Mouse (Mus musculus) brain, embryonic 14.5 days (tissue): Measurements from ENCODE around the gene Srgap2. TPM values are rescaled to one million over a fixed set of nuclear protein-coding genes. Genes with fewer than 3 reads are reported as not detected.

ENCODE experiments used
- DNase-seq: peaks from one replicate; pipeline ENCODE4 v3.0.0-alpha.2; 2011; ENCODE audit warnings: low read depth
- CTCF ChIP-seq: fragments of 200-500 bp; IDR thresholded peaks from 2 replicates; pipeline ENCODE4 v1.5.1; 2012; ENCODE audit warnings: inconsistent platforms, mild to moderate bottlenecking, moderate library complexity, borderline replicate concordance; ENCODE audit not compliant: insufficient read depth, insufficient read length; ENCODE audit errors: extremely low read depth
- POLR2A ChIP-seq: fragments of 200-500 bp; IDR thresholded peaks from 2 replicates; pipeline ENCODE4 v1.6.1; 2012; ENCODE audit warnings: mild to moderate bottlenecking, inconsistent platforms, borderline replicate concordance; ENCODE audit not compliant: poor library complexity, insufficient read depth, insufficient read length, severe bottlenecking; ENCODE audit errors: extremely low read depth
- polyA plus RNA-seq: library from polyadenylated mRNA; depleted of rRNA; stranded (reverse); fragments of >200 nt; gene quantifications from 2 replicates; pipeline ENCODE4 v1.2.3, GENCODE M21; 2012

Gene Srgap2
- polyA plus RNA-seq, 1 experiment, result 51.1 TPM

DNA sequence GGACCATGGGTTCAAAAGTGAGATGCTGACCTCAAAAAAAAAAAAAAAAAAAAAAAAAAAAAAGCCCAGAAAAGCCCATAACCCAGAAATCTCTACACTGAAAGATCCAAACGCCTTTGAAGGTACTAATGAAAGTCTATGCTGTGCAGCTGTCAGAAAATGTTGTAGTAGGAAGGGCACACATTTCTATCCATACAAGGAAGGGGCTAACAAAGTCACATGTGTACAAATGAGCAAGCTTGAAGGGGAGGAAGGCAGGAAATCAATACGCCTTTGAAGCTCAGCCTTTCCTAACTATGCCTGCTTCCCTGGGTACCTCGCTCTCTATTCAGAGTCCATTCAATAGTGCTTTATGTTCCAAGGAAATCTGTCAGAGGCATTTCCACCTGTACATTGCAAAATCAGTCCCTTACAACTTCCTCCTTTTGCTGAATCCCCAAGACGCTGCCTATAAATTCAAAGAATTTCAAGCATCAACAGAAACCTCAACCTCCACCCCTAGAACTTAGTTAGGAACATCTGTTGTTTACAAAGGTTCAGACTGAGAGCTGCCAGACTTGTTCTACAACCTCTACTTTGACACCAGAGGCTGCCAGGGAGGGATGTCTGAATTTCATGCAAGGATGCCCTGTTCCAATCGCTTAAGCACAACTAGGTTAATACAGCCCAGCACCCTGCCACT, 99.9 kb downstream of the Srgap2 start:
- DNase-seq, result peak; percentile 82
- TF ChIP-seq CTCF (no peak), POLR2A (no peak)

DNA sequence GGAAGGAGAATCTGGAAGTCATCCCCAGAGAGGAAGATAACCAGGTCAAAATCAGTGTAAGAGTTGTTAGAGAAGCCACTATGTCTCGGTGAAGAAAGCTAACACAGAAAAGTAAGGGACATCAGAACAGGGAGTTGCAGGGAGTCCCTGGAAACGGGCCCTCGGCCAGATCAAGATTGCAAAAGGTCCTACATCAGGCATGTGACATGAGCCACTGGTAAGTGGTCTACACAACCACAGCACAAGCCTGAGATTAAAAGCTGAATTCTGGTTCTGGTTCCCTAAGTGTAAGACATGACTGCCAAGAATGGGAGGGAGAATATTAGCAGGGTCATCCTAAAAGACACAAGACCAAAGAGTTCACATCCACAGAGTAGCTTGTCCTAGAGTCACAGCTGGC, 104.1 kb downstream of the Srgap2 start:
- no peak for DNase-seq
- TF ChIP-seq POLR2A, result no peak
- no peak for TF ChIP-seq CTCF

DNA sequence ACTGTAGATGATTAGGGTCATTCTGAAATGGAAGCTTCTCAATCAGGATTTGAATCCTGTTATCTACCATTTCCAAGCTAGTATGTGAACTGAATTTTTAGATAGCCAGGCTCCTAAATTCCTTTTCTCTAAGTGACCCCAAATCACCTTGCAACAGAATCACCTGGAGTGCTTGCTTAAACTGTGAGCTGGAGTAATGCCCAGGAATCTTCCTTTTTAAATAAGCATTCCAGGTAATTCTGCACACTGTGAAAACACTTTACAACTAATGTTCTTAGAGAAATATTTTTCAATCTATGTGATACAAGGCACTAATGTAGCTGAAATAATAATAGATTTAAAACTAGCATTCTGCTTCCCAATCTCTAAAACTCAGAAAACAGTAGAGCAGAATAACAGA, 106.0 kb downstream of the Srgap2 start:
- no peak for DNase-seq
- no peak for TF ChIP-seq POLR2A
- no peak for TF ChIP-seq CTCF

DNA sequence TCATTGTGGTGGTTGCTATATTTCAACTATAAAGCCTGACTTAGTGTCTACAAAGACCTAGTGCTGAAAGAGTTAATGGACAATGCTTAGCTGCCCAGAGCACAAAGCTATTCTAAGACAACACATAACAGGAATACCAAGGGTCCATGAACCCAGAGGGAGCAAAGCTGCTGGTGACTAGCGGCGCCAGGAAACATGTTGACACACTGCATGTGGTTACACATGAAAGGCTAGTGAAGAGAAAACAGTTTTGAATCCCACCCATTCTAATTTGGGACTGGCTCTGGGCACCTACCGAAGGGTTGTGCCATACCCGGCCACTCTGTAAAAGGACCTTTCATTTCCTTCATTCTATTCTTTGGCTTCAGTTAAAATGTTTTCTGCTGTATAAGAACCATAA, 106.5 kb downstream of the Srgap2 start:
- TF ChIP-seq CTCF (no peak), POLR2A (no peak)
- no peak for DNase-seq

DNA sequence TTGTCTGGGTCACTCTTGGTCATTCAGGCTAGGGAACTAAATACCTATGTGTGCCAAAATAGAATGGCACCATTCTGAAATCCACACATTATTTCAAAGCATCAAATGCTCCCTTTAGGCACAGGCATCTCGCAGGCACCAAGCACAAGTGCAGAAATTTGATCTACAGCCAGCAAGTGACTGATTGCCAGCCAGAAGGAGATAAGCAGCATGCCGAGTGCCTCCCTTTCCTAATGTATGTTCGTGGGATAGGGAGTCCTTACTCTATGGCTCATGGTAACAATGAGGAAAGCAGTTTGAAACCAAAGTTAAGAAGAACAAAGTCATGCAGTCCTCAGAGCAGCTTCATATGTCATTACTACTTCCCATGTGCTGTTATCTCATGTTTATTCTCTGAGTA, 107.8 kb downstream of the Srgap2 start:
- no peak for TF ChIP-seq POLR2A
- TF ChIP-seq CTCF, result no peak
- peak; percentile 73 for DNase-seq

DNA sequence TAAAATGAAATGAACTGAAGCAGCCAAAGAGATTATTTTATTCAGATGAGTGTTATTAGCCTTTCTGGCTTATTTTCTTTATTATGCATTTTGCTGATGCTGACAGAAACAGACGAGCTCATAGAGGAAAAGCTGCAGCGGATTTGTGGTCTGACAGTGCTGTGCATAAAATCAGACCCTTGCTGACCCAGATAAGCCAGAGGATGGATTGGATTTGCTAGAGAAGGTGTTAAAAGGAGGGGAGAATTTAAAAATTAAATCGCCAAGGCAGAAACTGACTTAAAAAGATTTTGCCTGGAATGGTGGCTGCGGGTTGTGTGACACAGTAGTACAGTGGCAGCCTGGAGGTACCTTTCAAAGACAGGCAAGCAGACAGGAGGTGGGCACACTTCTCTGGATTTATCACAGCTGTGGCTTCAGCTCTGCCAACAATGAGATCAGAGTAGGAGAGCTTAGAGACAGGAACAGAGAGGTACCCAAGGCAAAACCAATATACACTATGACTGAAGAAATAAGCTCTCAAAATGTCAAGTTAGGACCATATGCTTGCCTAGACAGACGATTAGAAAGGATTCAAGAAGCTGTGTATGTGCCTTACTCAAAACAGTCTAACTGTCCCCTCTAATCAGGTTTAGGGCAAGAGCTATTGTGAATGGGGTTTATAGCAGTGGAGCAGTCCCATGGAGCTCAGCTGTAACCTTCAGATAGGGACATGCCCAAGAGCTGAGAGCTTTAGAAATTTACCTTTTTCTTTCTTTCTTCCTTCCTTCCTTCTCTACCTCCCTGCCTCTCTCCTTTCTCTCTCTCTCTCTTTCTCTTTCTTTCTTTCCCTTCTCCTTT, 109.1 kb downstream of the Srgap2 start:
- TF ChIP-seq POLR2A, result no peak
- no peak for TF ChIP-seq CTCF
- DNase-seq, result peak; percentile 77

DNA sequence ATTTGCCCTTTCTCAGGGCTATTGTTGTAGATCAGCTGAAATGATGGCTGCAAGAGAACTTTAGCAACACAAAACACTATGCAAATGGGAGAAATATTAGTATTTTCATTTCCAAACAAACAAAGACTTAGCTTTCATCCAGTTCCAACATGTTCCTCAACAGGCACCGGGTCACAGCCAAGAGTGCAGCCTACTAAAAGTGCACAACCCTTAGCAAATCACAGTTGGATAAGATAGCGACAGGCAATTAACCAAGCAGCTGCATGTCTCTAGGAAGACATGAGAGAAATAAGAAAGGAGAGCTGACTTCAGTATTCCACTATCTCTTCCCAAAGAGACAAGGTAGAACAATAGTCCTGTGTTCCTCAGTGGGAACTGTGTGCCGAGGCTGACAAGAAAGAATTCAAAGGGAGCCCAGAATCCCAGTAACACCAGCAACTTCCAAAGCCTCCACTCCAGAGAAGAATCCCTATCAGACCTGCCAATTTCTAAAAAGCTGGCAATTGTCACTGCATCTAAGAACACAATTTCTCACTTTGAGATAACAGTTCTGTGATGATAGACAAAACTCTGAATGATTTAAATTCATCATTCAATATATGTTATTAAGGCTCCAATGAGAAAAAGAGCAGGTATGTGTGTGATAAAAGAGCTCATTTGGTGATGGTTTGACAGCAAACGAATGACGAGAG, 109.9 kb downstream of the Srgap2 start:
- peak; percentile 65 for DNase-seq
- no peak for TF ChIP-seq POLR2A
- no peak for TF ChIP-seq CTCF

DNA sequence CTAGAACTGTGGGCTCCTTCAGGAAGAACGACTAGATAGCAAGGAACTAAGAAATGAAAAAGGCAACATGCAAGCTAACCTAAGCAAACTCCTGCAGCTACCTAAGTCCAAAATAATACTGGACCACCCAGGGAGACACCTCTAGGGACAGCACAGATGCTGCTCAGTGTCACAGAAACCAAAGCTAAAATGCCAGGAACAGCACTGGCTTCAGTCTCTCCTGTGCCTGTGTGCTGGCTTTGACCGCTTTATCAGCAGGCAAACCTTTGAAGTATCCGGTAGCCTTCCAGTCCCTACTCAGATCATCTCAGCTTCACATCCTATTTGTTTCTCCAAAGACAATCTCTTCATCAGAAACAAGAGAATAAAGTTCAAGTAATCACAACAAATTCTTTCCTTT, 123.6 kb downstream of the Srgap2 start:
- DNase-seq, result no peak
- no peak for TF ChIP-seq CTCF
- no peak for TF ChIP-seq POLR2A

DNA sequence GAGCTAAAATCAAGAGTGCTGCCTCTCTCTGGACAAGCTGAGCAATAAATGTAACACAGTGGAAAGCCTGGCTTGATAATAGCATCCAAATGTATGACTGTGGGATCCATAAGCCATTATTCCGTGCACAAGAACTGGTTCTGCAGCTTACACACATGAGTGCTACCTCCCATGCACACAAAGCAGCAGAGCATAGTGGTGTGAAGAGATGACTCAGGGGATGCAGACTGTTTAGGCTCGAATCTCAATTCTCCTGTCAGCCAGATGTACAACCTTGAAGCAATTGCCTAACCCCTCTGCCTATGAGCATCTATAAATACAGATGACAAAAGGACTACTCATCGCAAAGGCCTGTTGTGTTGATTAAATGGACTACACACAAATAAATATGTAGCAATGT, 126.3 kb downstream of the Srgap2 start:
- no peak for DNase-seq
- TF ChIP-seq CTCF (no peak), POLR2A (no peak)

DNA sequence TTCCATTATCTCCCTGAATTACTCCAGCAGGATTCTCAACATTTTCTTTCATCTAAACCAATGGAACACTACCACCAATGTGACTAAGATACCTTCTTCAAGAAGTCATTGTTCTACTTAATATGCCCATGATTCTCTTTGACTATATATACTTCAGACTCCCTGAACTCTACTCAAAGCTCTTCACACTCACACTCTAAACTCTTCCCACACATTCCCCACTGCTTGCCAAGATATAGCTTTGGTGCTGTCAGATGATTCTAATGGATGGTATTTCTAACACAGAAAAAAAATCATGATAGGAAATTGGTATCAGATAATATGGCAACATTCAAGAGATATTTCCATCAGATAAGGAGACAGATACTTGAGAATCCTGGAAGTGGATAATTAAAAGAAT, 129.0 kb downstream of the Srgap2 start:
- TF ChIP-seq CTCF (no peak), POLR2A (no peak)
- DNase-seq, result no peak

DNA sequence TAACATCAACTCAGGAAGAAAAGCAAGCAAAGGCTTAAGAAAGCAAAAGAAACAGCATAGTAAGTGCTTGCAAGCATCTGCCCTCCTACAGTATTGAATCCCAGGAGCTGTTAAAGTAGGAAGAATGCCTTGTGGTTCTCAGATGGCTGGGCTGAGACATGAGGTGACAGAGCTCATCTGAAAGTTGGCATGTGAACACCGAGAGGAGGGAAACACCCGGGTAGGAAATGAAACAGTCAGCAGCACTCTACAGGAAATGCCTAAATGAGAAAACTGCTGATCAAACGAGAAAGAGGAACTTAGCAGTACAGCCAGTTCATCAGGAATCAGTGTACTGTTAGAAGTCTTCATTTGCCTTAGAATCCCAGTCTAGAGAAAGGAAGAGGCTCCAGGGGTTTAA, 142.7 kb downstream of the Srgap2 start:
- peak; percentile 22 for DNase-seq
- no peak for TF ChIP-seq POLR2A
- TF ChIP-seq CTCF, result no peak
